Mouse (Mus musculus) forebrain, embryonic 16.5 days (tissue): ENCODE data around the gene Exoc6. TPM values are rescaled to one million over a fixed set of nuclear protein-coding genes. Genes with fewer than 3 reads are reported as not detected.
A peak's percentile ranks its signal among the peaks of the same experiment; 100 is the strongest.

ENCODE experiments used
- ATAC-seq: fragments of 200-750 bp; cut with Nextera tagmentation; 2 replicates; pipeline ENCODE4 v1.8.0; 2017; ENCODE audit warnings: mild to moderate bottlenecking, moderate library complexity
- H3K27ac ChIP-seq: fragments of 300-500 bp; sonication (generic); 2 replicates; pipeline ENCODE4 v1.5.1; 2014; ENCODE audit warnings: low read length, control low read depth
- H3K27me3 ChIP-seq: fragments of 300-500 bp; sonication (generic); replicated peaks from 2 replicates; pipeline ENCODE4 v1.6.1; 2014; ENCODE audit warnings: low read length; ENCODE audit not compliant: control insufficient read depth, insufficient read depth
- H3K36me3 ChIP-seq: fragments of 300-500 bp; sonication (generic); 2 replicates; pipeline ENCODE4 v1.6.1; 2014; ENCODE audit not compliant: control insufficient read depth, insufficient read depth
- H3K4me1 ChIP-seq: fragments of 300-500 bp; sonication (generic); replicated peaks from 2 replicates; pipeline ENCODE4 v1.6.1; 2014; ENCODE audit warnings: low read length; ENCODE audit not compliant: control insufficient read depth, insufficient read depth
- H3K4me2 ChIP-seq: fragments of 300-500 bp; sonication (generic); 2 replicates; pipeline ENCODE4 v1.6.1; 2014; ENCODE audit warnings: mild to moderate bottlenecking, low read length, control low read depth
- H3K4me3 ChIP-seq: fragments of 300-500 bp; sonication (generic); replicated peaks from 2 replicates; pipeline ENCODE4 v1.5.1; 2014; ENCODE audit warnings: mild to moderate bottlenecking, low read length, control low read depth
- H3K9ac ChIP-seq: fragments of 300-500 bp; sonication (generic); replicated peaks from 2 replicates; pipeline ENCODE4 v1.6.1; 2014; ENCODE audit warnings: low read depth, low read length, control low read depth
- H3K9me3 ChIP-seq: fragments of 300-500 bp; sonication (generic); 2 replicates; pipeline ENCODE4 v1.6.1; 2016; ENCODE audit warnings: low read length; ENCODE audit not compliant: control insufficient read depth
- WGBS: fragments of 180-500 bp; shearing (Covaris S2); extraction: QIAGEN DNeasy Blood & Tissue Kit; methylation state at CpG from one replicate; pipeline ENCODE4 v1.1.7; 2014; 5-methylcytosine and 5-hydroxymethylcytosine counted together
- polyA plus RNA-seq: library from polyadenylated mRNA; unstranded; fragments of >200 nt; fragmentation: Nextera tagmentation; extraction: Ambion mirVana; gene quantifications from 2 replicates; pipeline ENCODE4 v1.2.1, GENCODE M21; 2015

The Exoc6 gene
- polyA plus RNA-seq, 1 experiment from 2014 or later: 28.3 TPM

DNA sequence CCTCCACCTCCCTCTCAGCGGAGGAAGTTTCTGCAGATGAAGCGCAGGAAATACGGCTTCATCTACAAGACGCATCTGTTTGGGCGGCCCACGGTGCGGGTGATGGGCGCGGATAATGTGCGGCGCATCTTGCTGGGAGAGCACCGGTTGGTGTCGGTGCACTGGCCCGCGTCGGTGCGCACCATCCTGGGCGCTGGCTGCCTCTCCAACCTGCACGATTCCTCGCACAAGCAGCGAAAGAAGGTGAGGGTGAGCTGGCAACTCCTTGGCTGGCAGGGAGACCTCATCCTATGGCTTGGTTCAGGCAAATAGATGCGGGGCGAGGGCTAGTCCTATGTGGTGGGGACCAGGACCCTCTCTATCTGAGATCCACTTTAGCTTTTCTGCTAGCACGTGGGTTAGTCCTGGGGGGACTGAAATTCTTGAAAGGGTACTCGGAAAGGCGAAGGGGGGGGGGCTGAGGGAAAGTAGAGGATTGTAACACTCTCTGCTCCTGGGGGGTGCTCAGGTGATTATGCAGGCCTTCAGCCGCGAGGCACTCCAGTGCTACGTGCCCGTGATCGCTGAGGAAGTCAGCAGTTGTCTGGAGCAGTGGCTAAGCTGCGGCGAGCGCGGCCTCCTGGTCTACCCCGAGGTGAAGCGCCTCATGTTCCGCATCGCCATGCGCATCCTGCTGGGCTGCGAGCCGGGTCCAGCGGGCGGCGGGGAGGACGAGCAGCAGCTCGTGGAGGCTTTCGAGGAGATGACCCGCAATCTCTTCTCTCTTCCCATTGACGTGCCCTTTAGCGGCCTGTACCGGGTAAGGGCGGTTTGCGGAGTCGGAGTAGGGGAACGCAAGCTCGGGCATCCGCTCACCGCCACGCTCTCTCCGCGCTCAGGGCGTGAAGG, 148.3 kb downstream of the Exoc6 start:
- no peaks in the 10 kb centered on the region for H3K9me3 ChIP-seq
- WGBS: under 1% methylated on average over 63 of the region's 63 CpGs
- H3K27me3 ChIP-seq: peaks cover 90% of the 10 kb centered on the region
- H3K4me1 ChIP-seq: peaks cover 26% of the 10 kb centered on the region
- peak overlapping the region; percentile 37 for H3K4me3 ChIP-seq
- peak overlapping the region; percentile 58 for H3K4me2 ChIP-seq
- no peak overlapping the region for H3K27ac ChIP-seq
- H3K9ac ChIP-seq: no peak overlapping the region
- ATAC-seq: peak; percentile 55
- no peaks in the 10 kb centered on the region for H3K36me3 ChIP-seq

DNA sequence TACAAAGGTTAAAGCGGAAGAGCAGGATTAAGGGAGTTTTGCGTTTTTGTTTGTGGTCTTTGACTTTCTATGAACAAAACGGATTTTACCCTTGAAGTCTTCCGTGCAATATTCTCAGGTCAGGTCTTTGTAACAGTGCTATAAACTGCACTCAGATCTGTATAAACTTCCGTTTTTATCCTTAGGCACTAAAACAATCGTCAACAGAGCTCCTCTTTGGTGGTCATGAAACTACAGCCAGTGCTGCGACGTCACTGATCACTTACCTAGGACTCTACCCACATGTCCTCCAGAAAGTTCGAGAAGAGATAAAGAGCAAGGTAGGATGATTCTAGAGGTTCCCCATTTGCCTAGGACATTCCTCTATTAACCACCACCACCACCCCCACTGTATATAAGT, 149.5 kb downstream of the Exoc6 start:
- H3K27ac ChIP-seq: no peak overlapping the region
- no peaks in the 10 kb centered on the region for H3K36me3 ChIP-seq
- H3K9ac ChIP-seq: no peak overlapping the region
- H3K9me3 ChIP-seq: no peaks in the 10 kb centered on the region
- H3K4me1 ChIP-seq: peaks cover 26% of the 10 kb centered on the region
- no peak for ATAC-seq
- H3K27me3 ChIP-seq: peaks cover 80% of the 10 kb centered on the region
- no peak overlapping the region for H3K4me3 ChIP-seq
- H3K4me2 ChIP-seq: no peak overlapping the region
- 21% methylated on average over 9 of the region's 9 CpGs for WGBS

- no peak overlapping the region for H3K9ac ChIP-seq
- H3K36me3 ChIP-seq: no peaks in the 10 kb centered on the region
- H3K4me1 ChIP-seq: peaks cover 16% of the 10 kb centered on the region
- WGBS: 78% methylated on average over 21 of the region's 21 CpGs
- no peak overlapping the region for H3K4me2 ChIP-seq
- H3K27me3 ChIP-seq: peaks cover 54% of the 10 kb centered on the region
- H3K9me3 ChIP-seq: no peaks in the 10 kb centered on the region
- H3K27ac ChIP-seq: no peak overlapping the region
- ATAC-seq: no peak
- no peak overlapping the region for H3K4me3 ChIP-seq
Observed at GRCm38 (mm10) chr19:37702377-37703076, 152.3 kb downstream of the Exoc6 start.

GRCm38 (mm10) chr19:37703902-37704509, 153.8 kb downstream of the Exoc6 start:
- H3K36me3 ChIP-seq: no peaks in the 10 kb centered on the region
- H3K4me2 ChIP-seq: no peak overlapping the region
- peaks cover 39% of the 10 kb centered on the region for H3K27me3 ChIP-seq
- H3K27ac ChIP-seq: no peak overlapping the region
- H3K4me3 ChIP-seq: no peak overlapping the region
- 12% methylated on average over 3 of the region's 3 CpGs for WGBS
- no peaks in the 10 kb centered on the region for H3K9me3 ChIP-seq
- H3K9ac ChIP-seq: no peak overlapping the region
- peak; percentile 40; the same call in 1 of the 2 replicates for ATAC-seq
- peaks cover under 1% of the 10 kb centered on the region for H3K4me1 ChIP-seq

- Histone ChIP-seq H3K27ac (no peak overlapping the region), H3K9me3 (no peaks in the 10 kb centered on the region), H3K4me3 (no peak overlapping the region), H3K4me2 (no peak overlapping the region), H3K4me1 (no peaks in the 10 kb centered on the region), H3K9ac (no peak overlapping the region), H3K36me3 (no peaks in the 10 kb centered on the region), H3K27me3 (peaks cover 22% of the 10 kb centered on the region)
- WGBS: 90% methylated on average over 5 of the region's 5 CpGs
- ATAC-seq: no peak
Observed at GRCm38 (mm10) chr19:37705722-37706121, 155.5 kb downstream of the Exoc6 start.

- no peak overlapping the region for H3K9ac ChIP-seq
- no peaks in the 10 kb centered on the region for H3K36me3 ChIP-seq
- H3K27ac ChIP-seq: no peak overlapping the region
- no peaks in the 10 kb centered on the region for H3K27me3 ChIP-seq
- WGBS: 63% methylated on average over 10 of the region's 10 CpGs
- no peak overlapping the region for H3K4me2 ChIP-seq
- no peak overlapping the region for H3K4me3 ChIP-seq
- H3K9me3 ChIP-seq: no peaks in the 10 kb centered on the region
- ATAC-seq: no peak
- 0 out of 2 replicates have a peak, but pooled peaks cover 3% of the 10 kb centered on the region for H3K4me1 ChIP-seq
Observed at GRCm38 (mm10) chr19:37714681-37715080, 164.5 kb downstream of the Exoc6 start.

DNA sequence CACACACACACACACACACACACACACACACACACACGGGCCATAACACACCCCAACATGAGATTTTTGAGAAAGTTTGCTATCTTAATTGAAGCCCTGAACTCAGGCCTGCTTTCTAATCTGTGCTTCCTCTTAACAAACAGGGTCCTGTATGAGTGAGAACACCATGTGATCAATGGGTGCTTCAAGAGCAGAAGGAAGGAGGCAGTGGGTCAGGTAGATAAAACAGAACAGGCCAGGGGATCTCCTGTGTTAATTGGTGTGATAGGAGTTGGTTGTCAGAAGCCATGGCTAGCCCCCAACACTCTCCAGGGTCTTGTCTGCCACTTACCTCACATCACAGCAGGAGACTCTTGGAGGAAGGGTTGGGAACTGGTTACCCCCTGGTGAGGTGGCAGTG, 165.8 kb downstream of the Exoc6 start:
- Histone ChIP-seq H3K27ac (no peak overlapping the region), H3K4me2 (no peak overlapping the region), H3K36me3 (no peaks in the 10 kb centered on the region), H3K9me3 (no peaks in the 10 kb centered on the region), H3K9ac (no peak overlapping the region), H3K4me3 (no peak overlapping the region), H3K4me1 (0 out of 2 replicates have a peak, but pooled peaks cover 3% of the 10 kb centered on the region), H3K27me3 (no peaks in the 10 kb centered on the region)
- no peak for ATAC-seq
- WGBS: 78% methylated on average over 1 of the region's 1 CpGs

- Histone ChIP-seq H3K36me3 (no peaks in the 10 kb centered on the region), H3K9ac (no peak overlapping the region), H3K4me2 (no peak overlapping the region), H3K27me3 (no peaks in the 10 kb centered on the region), H3K27ac (no peak overlapping the region), H3K4me3 (no peak overlapping the region), H3K9me3 (no peaks in the 10 kb centered on the region), H3K4me1 (0 out of 2 replicates have a peak, but pooled peaks cover 3% of the 10 kb centered on the region)
- ATAC-seq: no peak
- WGBS: 66% methylated on average over 12 of the region's 12 CpGs
Observed at GRCm38 (mm10) chr19:37716524-37717175, 166.4 kb downstream of the Exoc6 start.

- no peak overlapping the region for H3K9ac ChIP-seq
- no peak overlapping the region for H3K4me2 ChIP-seq
Observed at GRCm38 (mm10) chr19:37719166-37719565, 168.9 kb downstream of the Exoc6 start.

More at GRCm38 (mm10) chr19:37719166-37719565, 168.9 kb downstream of the Exoc6 start:
- Histone ChIP-seq H3K27me3 (no peaks in the 10 kb centered on the region), H3K4me1 (0 out of 2 replicates have a peak, but pooled peaks cover 3% of the 10 kb centered on the region), H3K27ac (no peak overlapping the region), H3K36me3 (no peaks in the 10 kb centered on the region), H3K4me3 (no peak overlapping the region), H3K9me3 (no peaks in the 10 kb centered on the region)
- 24% methylated on average over 1 of the region's 1 CpGs for WGBS
- ATAC-seq: no peak
